Mouse (Mus musculus) retina, embryonic 14.5 days (tissue): Measurements from ENCODE around the gene Pdf.
"Not testable (repeated sequence)": the region's sequence is repeated elsewhere in the genome, so short reads cannot be mapped to it uniquely, and the experiment has no call there.

ENCODE experiments used
- DNase-seq: peaks from one replicate; pipeline ENCODE4 v3.0.0-alpha.2; 2015; ENCODE audit warnings: low spot score

Gene Pdf

GRCm38 (mm10) chr8:107035641-107036040, 12.8 kb downstream of the Pdf start:
- DNase-seq = no peak

GRCm38 (mm10) chr8:107033609-107034008, 14.8 kb downstream of the Pdf start:
- not testable (repeated sequence) for DNase-seq

GRCm38 (mm10) chr8:107031577-107032090, 16.8 kb downstream of the Pdf start:
- DNase-seq = peak; percentile 16

GRCm38 (mm10) chr8:107030650-107031576, 17.5 kb downstream of the Pdf start, which contains the start of gene Vps4a:
Gene Vps4a (plus strand): TSS chr8:107031222.
- DNase-seq = peak; percentile 98

- no peak for DNase-seq
These were observed 18.4 kb downstream of the Pdf start for GRCm38 (mm10) chr8:107030058-107030457.

GRCm38 (mm10) chr8:107029310-107029709, 19.1 kb downstream of the Pdf start:
- no peak for DNase-seq

- DNase-seq = no peak
These were observed 24.9 kb downstream of the Pdf start for GRCm38 (mm10) chr8:107023479-107023878.

- no peak for DNase-seq
These were observed 33.5 kb downstream of the Pdf start for GRCm38 (mm10) chr8:107014915-107015314.

GRCm38 (mm10) chr8:107012666-107013065, 35.7 kb downstream of the Pdf start:
- DNase-seq = no peak

- DNase-seq = no peak
These were observed 40.6 kb downstream of the Pdf start for GRCm38 (mm10) chr8:107007795-107008194.

- DNase-seq = peak; percentile 93
These were observed 45.9 kb downstream of the Pdf start for GRCm38 (mm10) chr8:107002532-107002931.

GRCm38 (mm10) chr8:106999068-106999467, 49.3 kb downstream of the Pdf start:
- no peak for DNase-seq

GRCm38 (mm10) chr8:106997416-106997815, 51.0 kb downstream of the Pdf start:
- DNase-seq = no peak

GRCm38 (mm10) chr8:106996339-106996738, 52.1 kb downstream of the Pdf start:
- DNase-seq = not testable (repeated sequence)
